ENCODE assay signal across 21 mouse cellular contexts in the genomic region with DNA sequence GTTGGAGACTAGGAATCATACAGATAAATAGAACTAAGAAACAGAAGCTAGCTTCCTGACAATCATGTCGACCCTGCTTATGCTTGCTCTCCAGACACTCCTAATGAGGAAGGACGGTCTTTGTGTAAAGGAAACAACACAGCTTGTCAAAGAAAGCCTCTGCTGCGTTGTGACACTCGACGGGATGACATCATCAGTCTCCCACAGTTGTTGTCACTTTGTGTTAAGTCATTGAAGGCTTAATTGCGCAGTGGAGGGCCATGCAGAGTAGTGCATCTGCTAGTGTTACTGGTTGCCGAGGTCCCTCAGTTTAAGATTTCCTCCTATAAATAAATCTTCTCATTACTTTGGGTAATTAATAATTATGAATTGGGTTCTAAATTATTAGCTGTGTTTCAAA. TPM values are rescaled to one million over a fixed set of nuclear protein-coding genes. Genes with fewer than 3 reads are reported as not detected.
DNase-seq lines count a peak whose midpoint lies in the region; ATAC-seq lines count a peak whose summit lies in the region.
"Had no signal": no experiment of that assay in that cellular context is flagged by ENCODE, and none has a peak within 500 bp of the region (broad histone marks: within the 10 kb centered on the region; RNA-seq: fewer than 3 reads in every experiment).

No protein-coding gene starts in this region.

- H3K9me3 ChIP-seq in forebrain, embryonic 14.5 days (replicated peaks; ENCODE audit: control insufficient read depth, low read length), result no peaks in the 10 kb centered on the region
- H3K9me3 ChIP-seq: embryonic facial prominence, embryonic 15.5 days; G1E; heart, embryonic 10.5 days; hindbrain, embryonic 12.5 days; lung, embryonic 15.5 days; neural tube, embryonic 13.5 days had no signal

- H3K4me1 ChIP-seq in forebrain, embryonic 14.5 days (ENCODE audit: control insufficient read depth, insufficient read depth, low read length), result 0 out of 2 replicates have a peak, but pooled peaks cover 2% of the 10 kb centered on the region
- H3K4me1 ChIP-seq: embryonic facial prominence, embryonic 15.5 days; hindbrain, embryonic 12.5 days; lung, embryonic 15.5 days; neural tube, embryonic 13.5 days had no signal

- no peak overlapping the region for H3K4me2 ChIP-seq in forebrain, embryonic 14.5 days (ENCODE audit: low read length)
- H3K4me2 ChIP-seq: embryonic facial prominence, embryonic 15.5 days; hindbrain, embryonic 12.5 days; lung, embryonic 15.5 days; neural tube, embryonic 13.5 days had no signal

- no peaks in the 10 kb centered on the region for H3K27me3 ChIP-seq in forebrain, embryonic 14.5 days (replicated peaks; ENCODE audit: control insufficient read depth, insufficient read depth, low read length)
- H3K27me3 ChIP-seq: embryonic facial prominence, embryonic 15.5 days; hindbrain, embryonic 12.5 days; lung, embryonic 15.5 days; neural tube, embryonic 13.5 days had no signal

- WGBS in forebrain, embryonic 14.5 days, result 15% methylated on average over 7 of the region's 7 CpGs

- ATAC-seq in forebrain, embryonic 14.5 days, result peak; percentile 76
- no peak for ATAC-seq in monocyte, adult 5-6 weeks (replicated peaks; ENCODE audit: insufficient number of reproducible peaks, low FRiP score, low TSS enrichment, poor library complexity, severe bottlenecking)
- ATAC-seq: intestine, postnatal 0 days had no signal

- H3K27ac ChIP-seq in forebrain, embryonic 14.5 days (ENCODE audit: low read depth, low read length), result no peak overlapping the region
- H3K27ac ChIP-seq: embryonic facial prominence, embryonic 15.5 days; heart, embryonic 10.5 days; hindbrain, embryonic 12.5 days; liver, embryonic 14.5 days; lung, embryonic 15.5 days; macrophage; neural tube, embryonic 13.5 days had no signal

- H3K36me3 ChIP-seq in forebrain, embryonic 14.5 days (ENCODE audit: control insufficient read depth, insufficient read depth, low read length), result peaks cover 6% of the 10 kb centered on the region; the same call in 1 of the 2 replicates

- intact Hi-C loops in left cerebral cortex, postnatal 4 days (cut with DNase I), result no loop called here
- intact Hi-C loops in left cerebral cortex, postnatal 25 days (cut with DNase I), result no loop called here

- H3K4me3 ChIP-seq in forebrain, embryonic 14.5 days (ENCODE audit: low read depth, low read length), result no peak overlapping the region
- H3K4me3 ChIP-seq: embryonic facial prominence, embryonic 15.5 days; heart, embryonic 10.5 days; hindbrain, embryonic 12.5 days; lung, embryonic 15.5 days; neural tube, embryonic 13.5 days had no signal

- no peak overlapping the region for H3K9ac ChIP-seq in forebrain, embryonic 14.5 days (ENCODE audit: low read length)
- H3K9ac ChIP-seq: embryonic facial prominence, embryonic 15.5 days; hindbrain, embryonic 12.5 days; liver, embryonic 14.5 days; lung, embryonic 15.5 days; neural tube, embryonic 13.5 days had no signal

- DNase-seq in cerebellum, postnatal 14 days, result peak; percentile 58 to 60
- DNase-seq in cerebellum, adult 9-10 months, result no peak
- DNase-seq in left cerebral cortex, postnatal 4 days, result peak; percentile 56
- DNase-seq in left cerebral cortex, postnatal 25 days (ENCODE audit: low spot score in 2 of 2), result no peak
- peak; percentile 76 for DNase-seq in forebrain, embryonic 14.5 days (ENCODE audit: low spot score)
- DNase-seq in retina, embryonic 14.5 days (ENCODE audit: low spot score), result peak; percentile 96
- no peak for DNase-seq in adrenal gland, adult (ENCODE audit: inconsistent age in 2 of 2, low spot score in 1 of 2)
- DNase-seq: adrenal gland, postnatal 36 days; cerebellum, adult 18-20 months; spleen, adult 18-20 months; thymus, postnatal 36 days had no signal

RNA-seq across cellular contexts. Expression of gene Skil, which starts 44.5 kb away (rescaled TPM):
- 10 to 100 TPM; 51.4 to 52.7 TPM for total RNA-seq in left cerebral cortex, postnatal 4 days (2021)
- 10 to 100 TPM; 64.5 to 66.0 TPM for total RNA-seq in left cerebral cortex, postnatal 25 days (2021)
- 24.2 and 36.0 TPM in 2 replicates for polyA plus RNA-seq in forebrain, embryonic 14.5 days (2014; fragmentation: Nextera tagmentation; extraction: Ambion mirVana)
- 160 to 207 TPM (median 169 TPM) in 3 replicates for total RNA-seq in monocyte, adult 5-6 weeks (2017)

RNA-seq across cellular contexts. Expression of gene Prkci, which starts 54.8 kb away (rescaled TPM):
- 10 to 100 TPM; 62.6 to 63.4 TPM for total RNA-seq in left cerebral cortex, postnatal 4 days (2021)
- total RNA-seq in left cerebral cortex, postnatal 25 days (2021), result 10 to 100 TPM; 67.4 to 76.9 TPM
- polyA plus RNA-seq in forebrain, embryonic 14.5 days (2014; fragmentation: Nextera tagmentation; extraction: Ambion mirVana), result 24.8 and 25.8 TPM in 2 replicates
- 7.7 to 11.1 TPM (median 9.3 TPM) in 3 replicates for total RNA-seq in monocyte, adult 5-6 weeks (2017)

Comparison
In these comparisons a context has a peak if more than half of its experiments do, and no peak if none do; other contexts are left out.
1. DNase-seq: peak in cerebellum, postnatal 14 days (2 of 2), left cerebral cortex, postnatal 4 days (single experiment), forebrain, embryonic 14.5 days (single experiment) and retina, embryonic 14.5 days (single experiment); none in cerebellum, adult 9-10 months (single experiment), left cerebral cortex, postnatal 25 days (0 of 2) and adrenal gland, adult (0 of 2).